Mouse (Mus musculus) small intestine, adult 2 months (tissue): ENCODE data around the gene Git2.

ENCODE experiments used
- CTCF ChIP-seq: fragments of 200-500 bp; IDR thresholded peaks from 2 replicates; pipeline ENCODE4 v1.5.1; 2012; ENCODE audit warnings: low read depth, mild to moderate bottlenecking, control low read depth, inconsistent platforms, low read length, moderate library complexity, mixed read lengths; ENCODE audit not compliant: insufficient replicate concordance, insufficient read length; ENCODE audit errors: extremely low read depth
- POLR2A ChIP-seq: fragments of 200-500 bp; IDR thresholded peaks from 2 replicates; pipeline ENCODE4 v1.6.1; 2012; ENCODE audit warnings: low read depth, mild to moderate bottlenecking, control low read depth, inconsistent platforms, low read length, moderate library complexity

GRCm38 (mm10) chr5:114722846-114723245, 52.5 kb downstream of the Git2 start:
- TF ChIP-seq POLR2A (no peak), CTCF (no peak)
